In the genomic region with DNA sequence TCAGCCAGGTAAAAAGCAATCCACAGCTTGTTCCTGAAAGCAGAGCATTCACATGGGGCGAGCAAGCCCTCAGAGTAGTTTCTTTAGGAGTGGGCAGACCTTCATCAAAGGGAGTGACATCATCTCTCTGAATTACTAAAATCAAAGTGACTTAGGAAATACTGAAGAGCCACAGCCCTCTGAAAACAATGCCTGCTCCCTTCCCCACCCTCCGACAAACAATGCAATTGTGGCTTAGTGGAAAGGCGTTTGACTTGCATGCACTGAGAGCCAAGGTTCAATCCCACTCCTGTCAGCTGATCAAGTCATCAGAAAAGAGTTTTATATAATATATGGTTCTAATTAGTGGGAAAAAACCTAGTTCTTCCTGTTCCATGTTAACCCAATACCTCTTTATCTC, we compare ENCODE assay signal across 22 mouse cellular contexts. TPM values are rescaled to one million over a fixed set of nuclear protein-coding genes. Genes with fewer than 3 reads are reported as not detected.
DNase-seq lines count a peak whose midpoint lies in the region; ATAC-seq and TF ChIP-seq lines count a peak whose summit lies in the region.
"Had no signal": no experiment of that assay in that cellular context is flagged by ENCODE, and none has a peak within 500 bp of the region (broad histone marks: within the 10 kb centered on the region; RNA-seq: fewer than 3 reads in every experiment).

No protein-coding gene starts in this region.

- H3K36me3 ChIP-seq in heart, embryonic 15.5 days = peaks cover 26% of the 10 kb centered on the region; the same call in 1 of the 2 replicates
- peaks cover 45% of the 10 kb centered on the region for H3K36me3 ChIP-seq in heart, embryonic 10.5 days
- H3K36me3 ChIP-seq: G1E had no signal

- no peak overlapping the region for H3K9ac ChIP-seq in heart, embryonic 15.5 days
- H3K9ac ChIP-seq: embryonic facial prominence, embryonic 13.5 days; forebrain, embryonic 13.5 days; forebrain, postnatal 0 days; heart, embryonic 13.5 days; hindbrain, embryonic 12.5 days had no signal

- TF ChIP-seq CTCF in left cerebral cortex, adult 2 months (IDR thresholded peaks at IDR 0.05) = no peak

- H3K4me1 ChIP-seq in heart, embryonic 15.5 days (replicated peaks) = peaks cover 53% of the 10 kb centered on the region
- peaks cover 40% of the 10 kb centered on the region for H3K4me1 ChIP-seq in heart, embryonic 10.5 days

- no peak for DNase-seq in heart, embryonic 10.5 days (ENCODE audit: low spot score)
- DNase-seq in left cerebral cortex, adult 2 months (ENCODE audit: extremely low spot score in 1 of 2, low spot score in 2 of 2) = no peak
- no peak for DNase-seq in left cerebral cortex, postnatal 10 days (ENCODE audit: extremely low spot score in 1 of 2, low spot score in 2 of 2)
- DNase-seq in ES-CJ7 (ENCODE audit: low read depth, low spot score) (peak; percentile 51), R1 (ENCODE audit: low read depth, low spot score) (peak; percentile 89)
- no peak for DNase-seq in right cerebral cortex, postnatal 10 days (ENCODE audit: low spot score in 2 of 2)
- DNase-seq: cerebellum, adult 18-20 months; cerebellum, adult 9-11 months; cerebellum, postnatal 36 days; forebrain, postnatal 0 days; gastrocnemius, postnatal 36 days; heart, postnatal 14 days had no signal

- intact Hi-C loops in left cerebral cortex, adult 2 months (cut with DNase I) = no loop called here
- intact Hi-C loops in left cerebral cortex, postnatal 10 days (cut with DNase I) = no loop called here

- no peak overlapping the region for H3K4me2 ChIP-seq in heart, embryonic 15.5 days
- H3K4me2 ChIP-seq: embryonic facial prominence, embryonic 13.5 days; forebrain, embryonic 13.5 days; heart, embryonic 13.5 days; hindbrain, embryonic 12.5 days had no signal

- H3K9me3 ChIP-seq in heart, embryonic 15.5 days (replicated peaks) = no peaks in the 10 kb centered on the region
- no peaks in the 10 kb centered on the region for H3K9me3 ChIP-seq in heart, embryonic 10.5 days
- H3K9me3 ChIP-seq: embryonic facial prominence, embryonic 13.5 days; forebrain, embryonic 13.5 days; G1E; heart, embryonic 13.5 days; hindbrain, embryonic 12.5 days had no signal

- H3K27ac ChIP-seq in heart, embryonic 15.5 days = 0 out of 2 replicates have a peak overlapping the region, but pooled peaks have one; percentile 5
- no peak overlapping the region for H3K27ac ChIP-seq in heart, embryonic 10.5 days
- H3K27ac ChIP-seq in left cerebral cortex, adult 2 months = peak overlapping the region; percentile 24
- H3K27ac ChIP-seq: embryonic facial prominence, embryonic 13.5 days; forebrain, embryonic 13.5 days; heart, embryonic 13.5 days; hindbrain, embryonic 12.5 days had no signal

- ATAC-seq in heart, embryonic 15.5 days (replicated peaks; ENCODE audit: insufficient number of reproducible peaks, insufficient read depth, low FRiP score, low read depth) = no peak
- ATAC-seq: activated CD4-positive, CD25-positive, alpha-beta regulatory T cell, adult 4 months; forebrain, embryonic 13.5 days; forebrain, postnatal 0 days; hindbrain, embryonic 16.5 days; inflammation-experienced regulatory T-cells, adult 6 months; intestine, postnatal 0 days had no signal

- no peaks in the 10 kb centered on the region for H3K27me3 ChIP-seq in heart, embryonic 15.5 days
- no peaks in the 10 kb centered on the region for H3K27me3 ChIP-seq in heart, embryonic 10.5 days (ENCODE audit: insufficient read depth, poor library complexity, severe bottlenecking)
- H3K27me3 ChIP-seq: embryonic facial prominence, embryonic 13.5 days; forebrain, embryonic 13.5 days; heart, embryonic 13.5 days; hindbrain, embryonic 12.5 days had no signal

- no peak overlapping the region for H3K4me3 ChIP-seq in heart, embryonic 15.5 days
- H3K4me3 ChIP-seq in heart, embryonic 10.5 days = no peak overlapping the region
- no peak overlapping the region for H3K4me3 ChIP-seq in left cerebral cortex, adult 2 months
- H3K4me3 ChIP-seq: embryonic facial prominence, embryonic 13.5 days; forebrain, embryonic 13.5 days; heart, embryonic 13.5 days; hindbrain, embryonic 12.5 days had no signal

- WGBS in heart, embryonic 15.5 days = 62% methylated on average over 3 of the region's 3 CpGs
- 75% methylated on average over 3 of the region's 3 CpGs for WGBS in heart, embryonic 10.5 days

RNA-seq across cellular contexts. Expression of gene Fermt2, which starts 26.0 kb away (rescaled TPM):
- polyA plus RNA-seq in heart, embryonic 15.5 days (2015; fragmentation: Nextera tagmentation; extraction: Ambion mirVana) = 201 and 265 TPM in 2 replicates
- polyA plus RNA-seq in heart, embryonic 10.5 days (2016; fragmentation: Nextera tagmentation; extraction: Ambion mirVana) = 175 and 176 TPM in 2 replicates
- 100 to 1,000 TPM in 1 of 2 experiments, 10 to 100 TPM in 1; 98.1 to 105 TPM for total RNA-seq in left cerebral cortex, adult 2 months (2021)
- 10 to 100 TPM; 78.6 to 81.1 TPM for total RNA-seq in left cerebral cortex, postnatal 10 days (2021)
- polyA plus RNA-seq: G1E; inflammation-experienced regulatory T-cells, adult 6 months had no signal

Comparison
In these comparisons a context has a peak if more than half of its experiments do, and no peak if none do; other contexts are left out.
1. DNase-seq: peak in ES-CJ7 (single experiment) and R1 (single experiment); none in heart, embryonic 10.5 days (single experiment), left cerebral cortex, adult 2 months (0 of 2), left cerebral cortex, postnatal 10 days (0 of 2) and right cerebral cortex, postnatal 10 days (0 of 2).